Mouse (Mus musculus) cerebral cortex, adult 2 months (tissue): ENCODE measurements around the gene Ets1.

ENCODE experiments used
- WGBS: fragments of 180-500 bp; shearing (Covaris S2); methylation state at CpG from one replicate; pipeline ENCODE4 v1.1.7; 2018; 5-methylcytosine and 5-hydroxymethylcytosine counted together

Ets1 gene

GRCm38 (mm10) chr9:32728806-32729205 is 92.8 kb downstream of the Ets1 start:
- WGBS = 65% methylated on average over 4 of the region's 4 CpGs

- WGBS = 73% methylated on average over 4 of the region's 4 CpGs
Observed at GRCm38 (mm10) chr9:32729207-32729606, 93.2 kb downstream of the Ets1 start.

GRCm38 (mm10) chr9:32730001-32730655 is 94.1 kb downstream of the Ets1 start:
- 80% methylated on average over 9 of the region's 9 CpGs for WGBS

- WGBS = 75% methylated on average over 13 of the region's 13 CpGs
Observed at GRCm38 (mm10) chr9:32730656-32731590, 94.9 kb downstream of the Ets1 start.

- 71% methylated on average over 9 of the region's 9 CpGs for WGBS
Observed at GRCm38 (mm10) chr9:32731787-32732186, 95.8 kb downstream of the Ets1 start.

GRCm38 (mm10) chr9:32735071-32735470 is 99.0 kb downstream of the Ets1 start:
- WGBS = 70% methylated on average over 7 of the region's 7 CpGs

GRCm38 (mm10) chr9:32736051-32736450 is 100.0 kb downstream of the Ets1 start:
- WGBS = 41% methylated on average over 9 of the region's 9 CpGs

GRCm38 (mm10) chr9:32739988-32740387 is 104.0 kb downstream of the Ets1 start:
- WGBS = 90% methylated on average over 4 of the region's 4 CpGs

GRCm38 (mm10) chr9:32740751-32741387 is 104.8 kb downstream of the Ets1 start:
- 66% methylated on average over 12 of the region's 12 CpGs for WGBS

GRCm38 (mm10) chr9:32741681-32742080 is 105.7 kb downstream of the Ets1 start:
- WGBS = 87% methylated on average over 2 of the region's 2 CpGs

GRCm38 (mm10) chr9:32743157-32743556 is 107.1 kb downstream of the Ets1 start:
- 77% methylated on average over 8 of the region's 8 CpGs for whole genome bisulfite sequencing

GRCm38 (mm10) chr9:32743642-32744161 is 107.7 kb downstream of the Ets1 start:
- WGBS = 80% methylated on average over 9 of the region's 9 CpGs

- WGBS = 74% methylated on average over 9 of the region's 9 CpGs
Observed at GRCm38 (mm10) chr9:32744288-32744687, 108.3 kb downstream of the Ets1 start.

GRCm38 (mm10) chr9:32745079-32745763 is 109.2 kb downstream of the Ets1 start:
- WGBS = 85% methylated on average over 12 of the region's 12 CpGs

GRCm38 (mm10) chr9:32745998-32746397 is 110.0 kb downstream of the Ets1 start:
- WGBS = 91% methylated on average over 8 of the region's 8 CpGs

GRCm38 (mm10) chr9:32746615-32747014 is 110.6 kb downstream of the Ets1 start:
- 93% methylated on average over 6 of the region's 6 CpGs for WGBS

- 83% methylated on average over 8 of the region's 8 CpGs for WGBS
Observed at GRCm38 (mm10) chr9:32747624-32748023, 111.6 kb downstream of the Ets1 start.

GRCm38 (mm10) chr9:32748552-32748951 is 112.5 kb downstream of the Ets1 start:
- 64% methylated on average over 5 of the region's 5 CpGs for WGBS

GRCm38 (mm10) chr9:32749721-32750480 is 113.9 kb downstream of the Ets1 start:
- 82% methylated on average over 13 of the region's 13 CpGs for WGBS

GRCm38 (mm10) chr9:32752602-32753001 is 116.6 kb downstream of the Ets1 start:
- 76% methylated on average over 5 of the region's 5 CpGs for WGBS

GRCm38 (mm10) chr9:32754311-32754710 is 118.3 kb downstream of the Ets1 start:
- WGBS = 84% methylated on average over 15 of the region's 15 CpGs
